Mouse (Mus musculus) B cell, adult 67 days (primary cell): Measurements from ENCODE around the gene Hao2. TPM values are rescaled to one million over a fixed set of nuclear protein-coding genes. Genes with fewer than 3 reads are reported as not detected.

Experiments used
- total RNA-seq, 2 experiments: library from RNA; stranded (reverse); gene quantifications; 4 replicates each; pipeline ENCODE4 v1.2.4; 2023

The Hao2 gene
- total RNA-seq, result not detected

GRCm38 (mm10) chr3:98893057-98893772, at the start of gene Hao2:
TSS of gene Hao2 (minus strand) at chr3:98893239.

DNA sequence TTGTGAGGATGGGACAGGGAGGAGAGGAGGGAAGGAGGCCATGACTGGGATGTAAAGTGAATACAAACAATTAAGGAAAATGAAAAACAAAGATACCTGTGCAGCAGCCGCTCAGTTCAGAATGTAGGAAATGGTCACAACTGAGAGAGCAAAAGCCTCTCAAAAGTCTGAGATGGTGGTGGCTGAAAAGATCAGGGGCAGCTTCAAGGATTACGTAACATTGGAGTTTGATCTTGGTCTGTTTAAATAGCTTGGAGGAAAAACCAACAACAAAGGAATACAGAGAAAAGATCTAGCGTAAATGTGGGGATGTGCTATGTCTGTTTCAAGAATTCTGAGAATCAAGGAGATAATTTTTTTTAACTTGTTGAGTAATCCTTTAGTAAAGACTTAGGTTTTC, 33.5 kb downstream of the Hao2 start, which contains the start of gene Hsd3b1:
TSS of gene Hsd3b1 (minus strand) at position 219 of the 400 bp plus-strand sequence.

Other genes with a start within 250 kb of the Hao2 start
- not detected for gene Hsd3b2, start 168.7 kb downstream of the Hao2 start, total RNA-seq
- not detected for gene Hsd3b3, start 130.1 kb downstream of the Hao2 start, total RNA-seq
- not detected for gene Hsd3b6, start 78.8 kb downstream of the Hao2 start, total RNA-seq
- not detected for gene Hsd3b1, start 33.4 kb downstream of the Hao2 start, total RNA-seq
- 10 to 100 TPM in 1 of 2 experiments, 1 to 10 TPM in 1; 9.3 to 11.8 TPM for gene Wars2, start 247.8 kb upstream of the Hao2 start, total RNA-seq